Mouse (Mus musculus): ENCODE data around the gene Fgfr2. TPM values are rescaled to one million over a fixed set of nuclear protein-coding genes. Genes with fewer than 3 reads are reported as not detected.

The Fgfr2 gene
- polyA plus RNA-seq, 1 experiment from 2014 or later: 93.6 TPM

GRCm38 (mm10) chr7:132124948-132125347 lies 998.2 kb downstream of the Fgfr2 start:
- Histone ChIP-seq H3K27me3 (ENCODE audit: control insufficient read depth, insufficient read depth, low read length) (no peaks in the 10 kb centered on the region), H3K4me2 (ENCODE audit: low read depth, low read length, severe bottlenecking) (no peak overlapping the region), H3K27ac (ENCODE audit: low read depth, low read length) (no peak overlapping the region), H3K4me3 (ENCODE audit: low read depth, low read length) (no peak overlapping the region), H3K9ac (ENCODE audit: low read length) (no peak overlapping the region), H3K9me3 (ENCODE audit: control insufficient read depth, low read length) (no peaks in the 10 kb centered on the region), H3K36me3 (ENCODE audit: control insufficient read depth, insufficient read depth, low read length) (no peaks in the 10 kb centered on the region), H3K4me1 (replicated peaks; ENCODE audit: control insufficient read depth, insufficient read depth, low read length) (no peaks in the 10 kb centered on the region)
- DNase-seq (ENCODE audit: low spot score): no peak
- ATAC-seq (replicated peaks; ENCODE audit: low FRiP score): no peak
- WGBS: 86% methylated on average over 7 of the region's 7 CpGs

- H3K4me1 ChIP-seq (replicated peaks; ENCODE audit: control insufficient read depth, insufficient read depth, low read length): no peaks in the 10 kb centered on the region
- no peak overlapping the region for H3K4me2 ChIP-seq (ENCODE audit: low read depth, low read length, severe bottlenecking)
- 90% methylated on average over 7 of the region's 7 CpGs for WGBS
- ATAC-seq (replicated peaks; ENCODE audit: low FRiP score) (no peak), DNase-seq (ENCODE audit: low spot score) (no peak)
- no peaks in the 10 kb centered on the region for H3K36me3 ChIP-seq (ENCODE audit: control insufficient read depth, insufficient read depth, low read length)
- no peak overlapping the region for H3K27ac ChIP-seq (ENCODE audit: low read depth, low read length)
- H3K4me3 ChIP-seq (ENCODE audit: low read depth, low read length): no peak overlapping the region
- H3K27me3 ChIP-seq (ENCODE audit: control insufficient read depth, insufficient read depth, low read length): no peaks in the 10 kb centered on the region
- no peaks in the 10 kb centered on the region for H3K9me3 ChIP-seq (ENCODE audit: control insufficient read depth, low read length)
- H3K9ac ChIP-seq (ENCODE audit: low read length): no peak overlapping the region
Measured at GRCm38 (mm10) chr7:132123211-132123610, 999.9 kb downstream of the Fgfr2 start.

GRCm38 (mm10) chr7:132119817-132120216 lies 1003.3 kb downstream of the Fgfr2 start:
- Histone ChIP-seq H3K27me3 (ENCODE audit: control insufficient read depth, insufficient read depth, low read length) (no peaks in the 10 kb centered on the region), H3K4me1 (replicated peaks; ENCODE audit: control insufficient read depth, insufficient read depth, low read length) (no peaks in the 10 kb centered on the region), H3K9ac (ENCODE audit: low read length) (no peak overlapping the region), H3K4me3 (ENCODE audit: low read depth, low read length) (no peak overlapping the region), H3K9me3 (ENCODE audit: control insufficient read depth, low read length) (no peaks in the 10 kb centered on the region), H3K4me2 (ENCODE audit: low read depth, low read length, severe bottlenecking) (no peak overlapping the region), H3K36me3 (ENCODE audit: control insufficient read depth, insufficient read depth, low read length) (no peaks in the 10 kb centered on the region), H3K27ac (ENCODE audit: low read depth, low read length) (no peak overlapping the region)
- ATAC-seq (replicated peaks; ENCODE audit: low FRiP score) (no peak), DNase-seq (ENCODE audit: low spot score) (no peak)
- 83% methylated on average over 4 of the region's 4 CpGs for WGBS

DNA sequence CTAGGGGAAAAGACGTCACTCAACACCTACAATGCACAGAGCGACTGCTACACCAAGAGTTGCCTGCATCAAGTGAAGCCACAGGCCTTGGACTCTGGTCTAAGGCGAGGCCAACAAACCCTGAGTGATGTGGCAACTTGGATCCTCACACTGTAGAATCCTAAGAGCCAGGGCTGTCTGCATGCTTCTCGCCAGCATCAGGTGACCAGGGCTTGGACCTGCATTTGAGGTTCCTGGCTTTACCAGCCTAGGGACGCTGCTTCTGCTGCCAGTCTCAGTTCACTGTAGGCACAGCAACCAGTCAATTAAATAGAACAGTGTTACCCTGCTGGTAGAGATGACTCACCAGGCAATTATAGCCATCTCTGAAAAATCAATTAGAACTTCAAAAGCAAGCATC lies 1011.4 kb downstream of the Fgfr2 start:
- no peaks in the 10 kb centered on the region for H3K4me1 ChIP-seq (replicated peaks; ENCODE audit: control insufficient read depth, insufficient read depth, low read length)
- 73% methylated on average over 5 of the region's 5 CpGs for WGBS
- H3K36me3 ChIP-seq (ENCODE audit: control insufficient read depth, insufficient read depth, low read length): no peaks in the 10 kb centered on the region
- H3K9me3 ChIP-seq (ENCODE audit: control insufficient read depth, low read length): no peaks in the 10 kb centered on the region
- ATAC-seq (replicated peaks; ENCODE audit: low FRiP score): no peak
- no peak overlapping the region for H3K4me3 ChIP-seq (ENCODE audit: low read depth, low read length)
- no peak overlapping the region for H3K9ac ChIP-seq (ENCODE audit: low read length)
- H3K27me3 ChIP-seq (ENCODE audit: control insufficient read depth, insufficient read depth, low read length): no peaks in the 10 kb centered on the region; the same call in 1 of the 2 replicates
- H3K4me2 ChIP-seq (ENCODE audit: low read depth, low read length, severe bottlenecking): no peak overlapping the region
- DNase-seq (ENCODE audit: low spot score): no peak
- no peak overlapping the region for H3K27ac ChIP-seq (ENCODE audit: low read depth, low read length)

GRCm38 (mm10) chr7:132110308-132110707 lies 1012.8 kb downstream of the Fgfr2 start:
- Histone ChIP-seq H3K36me3 (ENCODE audit: control insufficient read depth, insufficient read depth, low read length) (no peaks in the 10 kb centered on the region), H3K4me1 (replicated peaks; ENCODE audit: control insufficient read depth, insufficient read depth, low read length) (no peaks in the 10 kb centered on the region), H3K9me3 (ENCODE audit: control insufficient read depth, low read length) (no peaks in the 10 kb centered on the region), H3K27ac (ENCODE audit: low read depth, low read length) (no peak overlapping the region), H3K27me3 (ENCODE audit: control insufficient read depth, insufficient read depth, low read length) (no peaks in the 10 kb centered on the region; the same call in 1 of the 2 replicates), H3K4me2 (ENCODE audit: low read depth, low read length, severe bottlenecking) (no peak overlapping the region), H3K4me3 (ENCODE audit: low read depth, low read length) (no peak overlapping the region), H3K9ac (ENCODE audit: low read length) (no peak overlapping the region)
- DNase-seq (ENCODE audit: low spot score) (no peak), ATAC-seq (replicated peaks; ENCODE audit: low FRiP score) (no peak)
- 72% methylated on average over 3 of the region's 3 CpGs for WGBS

- DNase-seq (ENCODE audit: low spot score): no peak
- 85% methylated on average over 4 of the region's 4 CpGs for WGBS
- ATAC-seq (replicated peaks; ENCODE audit: low FRiP score): no peak
- no peak overlapping the region for H3K27ac ChIP-seq (ENCODE audit: low read depth, low read length)
- H3K4me2 ChIP-seq (ENCODE audit: low read depth, low read length, severe bottlenecking): no peak overlapping the region
- no peaks in the 10 kb centered on the region for H3K36me3 ChIP-seq (ENCODE audit: control insufficient read depth, insufficient read depth, low read length)
- no peak overlapping the region for H3K9ac ChIP-seq (ENCODE audit: low read length)
- no peaks in the 10 kb centered on the region for H3K9me3 ChIP-seq (ENCODE audit: control insufficient read depth, low read length)
- no peaks in the 10 kb centered on the region for H3K4me1 ChIP-seq (replicated peaks; ENCODE audit: control insufficient read depth, insufficient read depth, low read length)
- no peaks in the 10 kb centered on the region for H3K27me3 ChIP-seq (ENCODE audit: control insufficient read depth, insufficient read depth, low read length)
- no peak overlapping the region for H3K4me3 ChIP-seq (ENCODE audit: low read depth, low read length)
Measured at GRCm38 (mm10) chr7:132106891-132107290, 1016.3 kb downstream of the Fgfr2 start.

DNA sequence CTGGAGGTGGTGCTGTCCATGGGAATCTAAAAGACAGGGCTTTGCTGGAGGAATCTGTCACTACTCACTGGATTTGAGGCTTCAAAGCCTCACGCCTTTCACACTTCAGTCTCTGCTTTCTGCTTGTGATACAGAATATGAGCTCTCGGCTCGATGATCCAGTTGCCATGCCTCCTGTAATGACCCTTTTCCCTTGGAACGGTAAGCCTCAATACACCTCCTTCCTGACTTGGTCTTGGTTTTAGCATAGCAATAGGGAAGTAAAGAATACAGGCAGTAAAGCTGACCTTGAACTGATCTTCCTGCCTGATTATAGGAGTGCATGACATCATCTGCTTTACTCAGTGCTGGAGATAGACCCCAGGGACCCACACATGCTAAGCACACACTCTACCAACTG lies 1017.8 kb downstream of the Fgfr2 start:
- WGBS: 90% methylated on average over 4 of the region's 4 CpGs
- no peaks in the 10 kb centered on the region for H3K9me3 ChIP-seq (ENCODE audit: control insufficient read depth, low read length)

GRCm38 (mm10) chr7:132098441-132098840 lies 1024.7 kb downstream of the Fgfr2 start:
- Histone ChIP-seq H3K27ac (ENCODE audit: low read depth, low read length) (no peak overlapping the region), H3K4me3 (ENCODE audit: low read depth, low read length) (no peak overlapping the region), H3K36me3 (ENCODE audit: control insufficient read depth, insufficient read depth, low read length) (no peaks in the 10 kb centered on the region), H3K4me1 (replicated peaks; ENCODE audit: control insufficient read depth, insufficient read depth, low read length) (no peaks in the 10 kb centered on the region), H3K9me3 (ENCODE audit: control insufficient read depth, low read length) (no peaks in the 10 kb centered on the region), H3K27me3 (ENCODE audit: control insufficient read depth, insufficient read depth, low read length) (no peaks in the 10 kb centered on the region), H3K9ac (ENCODE audit: low read length) (no peak overlapping the region), H3K4me2 (ENCODE audit: low read depth, low read length, severe bottlenecking) (no peak overlapping the region)
- WGBS: 90% methylated on average over 4 of the region's 4 CpGs
- no peak for ATAC-seq (replicated peaks; ENCODE audit: low FRiP score)
- DNase-seq (ENCODE audit: low spot score): no peak

More for the DNA sequence above, 1017.8 kb downstream of the Fgfr2 start:
- ATAC-seq (replicated peaks; ENCODE audit: low FRiP score) (no peak), DNase-seq (ENCODE audit: low spot score) (no peak)
- H3K4me3 ChIP-seq (ENCODE audit: low read depth, low read length): no peak overlapping the region
- H3K9ac ChIP-seq (ENCODE audit: low read length): no peak overlapping the region
- H3K4me2 ChIP-seq (ENCODE audit: low read depth, low read length, severe bottlenecking): no peak overlapping the region
- no peaks in the 10 kb centered on the region for H3K36me3 ChIP-seq (ENCODE audit: control insufficient read depth, insufficient read depth, low read length)
- H3K27ac ChIP-seq (ENCODE audit: low read depth, low read length): no peak overlapping the region
- no peaks in the 10 kb centered on the region for H3K27me3 ChIP-seq (ENCODE audit: control insufficient read depth, insufficient read depth, low read length)
- no peaks in the 10 kb centered on the region for H3K4me1 ChIP-seq (replicated peaks; ENCODE audit: control insufficient read depth, insufficient read depth, low read length)

GRCm38 (mm10) chr7:132094666-132095065 lies 1028.5 kb downstream of the Fgfr2 start:
- Histone ChIP-seq H3K36me3 (ENCODE audit: control insufficient read depth, insufficient read depth, low read length) (no peaks in the 10 kb centered on the region), H3K4me1 (replicated peaks; ENCODE audit: control insufficient read depth, insufficient read depth, low read length) (no peaks in the 10 kb centered on the region), H3K27me3 (ENCODE audit: control insufficient read depth, insufficient read depth, low read length) (no peaks in the 10 kb centered on the region), H3K9me3 (ENCODE audit: control insufficient read depth, low read length) (no peaks in the 10 kb centered on the region), H3K4me3 (ENCODE audit: low read depth, low read length) (no peak overlapping the region), H3K4me2 (ENCODE audit: low read depth, low read length, severe bottlenecking) (no peak overlapping the region), H3K9ac (ENCODE audit: low read length) (no peak overlapping the region), H3K27ac (ENCODE audit: low read depth, low read length) (no peak overlapping the region)
- 83% methylated on average over 7 of the region's 7 CpGs for WGBS
- ATAC-seq (replicated peaks; ENCODE audit: low FRiP score): no peak
- no peak for DNase-seq (ENCODE audit: low spot score)
